Mouse (Mus musculus) 416B (cell line): ENCODE results near the gene Myo15b.

Experiments used
- DNase-seq: peaks from one replicate; pipeline ENCODE4 v3.0.0; 2011; ENCODE audit warnings: low read depth

Myo15b gene

GRCm38 (mm10) chr11:115875935-115876334 lies 17.7 kb downstream of the Myo15b start:
- no peak for DNase-seq

GRCm38 (mm10) chr11:115876438-115876837 lies 18.2 kb downstream of the Myo15b start:
- peak; percentile 21 for DNase-seq

GRCm38 (mm10) chr11:115877174-115877755 lies 19.1 kb downstream of the Myo15b start:
- DNase-seq = peak; percentile 26

GRCm38 (mm10) chr11:115878071-115878470 lies 19.9 kb downstream of the Myo15b start:
- no peak for DNase-seq

GRCm38 (mm10) chr11:115881002-115881401 lies 22.8 kb downstream of the Myo15b start:
- DNase-seq = peak; percentile 62

- no peak for DNase-seq
Measured at GRCm38 (mm10) chr11:115883251-115883650, 25.0 kb downstream of the Myo15b start.

- DNase-seq = no peak
Measured at GRCm38 (mm10) chr11:115884361-115884760, 26.2 kb downstream of the Myo15b start.

GRCm38 (mm10) chr11:115885281-115885680 lies 27.1 kb downstream of the Myo15b start:
- no peak for DNase-seq

GRCm38 (mm10) chr11:115886446-115886845 lies 28.2 kb downstream of the Myo15b start:
- DNase-seq = no peak

- no peak for DNase-seq
Measured at GRCm38 (mm10) chr11:115888020-115888419, 29.8 kb downstream of the Myo15b start.

GRCm38 (mm10) chr11:115889159-115889558 lies 31.0 kb downstream of the Myo15b start:
- no peak for DNase-seq

GRCm38 (mm10) chr11:115892213-115892612 lies 34.0 kb downstream of the Myo15b start:
- DNase-seq = no peak

- DNase-seq = no peak
Measured at GRCm38 (mm10) chr11:115893071-115893470, 34.9 kb downstream of the Myo15b start.

- peak; percentile 38 for DNase-seq
Measured at GRCm38 (mm10) chr11:115894755-115895520, 36.7 kb downstream of the Myo15b start.

- DNase-seq = peak; percentile 47
Measured at GRCm38 (mm10) chr11:115898446-115898845, 40.2 kb downstream of the Myo15b start.

GRCm38 (mm10) chr11:115898886-115899285 lies 40.7 kb downstream of the Myo15b start:
- DNase-seq = peak; percentile 57

- DNase-seq = peak; percentile 79
Measured at GRCm38 (mm10) chr11:115899486-115900266, 41.5 kb downstream of the Myo15b start, which contains the start of gene Smim5. Gene Smim5, plus strand, starts transcription at chr11:115899966.

GRCm38 (mm10) chr11:115900561-115901337 lies 42.5 kb downstream of the Myo15b start:
- DNase-seq = no peak

GRCm38 (mm10) chr11:115901338-115902161 lies 43.3 kb downstream of the Myo15b start:
- DNase-seq = peak; percentile 23

GRCm38 (mm10) chr11:115902177-115902576 lies 44.0 kb downstream of the Myo15b start:
- DNase-seq = no peak

- peak; percentile 77 for DNase-seq
Measured at GRCm38 (mm10) chr11:115902831-115903230, 44.6 kb downstream of the Myo15b start.
